Mouse (Mus musculus) C2C12 (cell line): ENCODE measurements around the gene Ccnyl1.

Source experiments
- CEBPB ChIP-seq: IDR thresholded peaks from one replicate; pipeline ENCODE4 v1.6.1; 2011; ENCODE audit warnings: low read depth, mild to moderate bottlenecking, control low read depth, moderate library complexity
- CTCF ChIP-seq: IDR thresholded peaks from one replicate; pipeline ENCODE4 v1.5.1; 2011; ENCODE audit not compliant: control insufficient read depth, insufficient read depth, insufficient read length

DNA sequence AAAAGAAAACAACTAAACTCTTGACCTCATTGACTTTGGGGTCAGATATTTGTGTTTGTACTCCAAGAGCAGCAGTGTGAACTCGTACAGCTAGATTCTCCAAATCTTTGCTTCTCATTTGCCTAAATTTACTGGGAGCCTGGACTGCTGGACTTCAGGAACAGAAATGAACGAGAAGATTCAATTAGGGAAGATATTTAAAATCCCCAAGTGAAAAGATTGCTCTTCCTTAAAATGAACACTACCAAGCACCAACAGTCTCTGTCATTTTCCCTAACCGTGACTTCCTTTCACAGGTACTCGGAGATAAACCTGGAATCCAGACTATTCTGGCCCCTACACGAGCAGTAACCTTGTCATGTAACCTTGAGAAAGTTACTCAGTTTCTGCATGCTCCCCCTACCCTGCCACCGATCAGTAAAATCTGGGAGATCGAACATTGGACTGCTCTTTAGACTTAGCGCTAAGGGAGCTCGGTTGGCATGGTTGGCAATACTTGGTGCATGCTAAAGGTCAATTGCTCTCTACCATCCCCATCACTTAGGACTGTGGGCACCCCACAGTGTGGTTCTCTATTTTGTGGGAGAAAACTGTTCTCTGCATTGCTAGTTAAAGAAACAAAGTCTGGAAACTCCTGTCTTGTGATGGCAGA lies 568 bp upstream of the Ccnyl1 start:
- TF ChIP-seq CTCF (no peak), CEBPB (no peak)
